Mouse (Mus musculus) forebrain, embryonic 15.5 days (tissue): ENCODE measurements around the gene Rtkn. TPM values are rescaled to one million over a fixed set of nuclear protein-coding genes. Genes with fewer than 3 reads are reported as not detected.

ENCODE experiments used
- ATAC-seq: fragments of 200-750 bp; cut with Nextera tagmentation; replicated peaks from 2 replicates; pipeline ENCODE4 v1.8.0; 2017; ENCODE audit warnings: mild to moderate bottlenecking, moderate TSS enrichment, moderate library complexity
- H3K27ac ChIP-seq: fragments of 300-500 bp; sonication (generic); replicated peaks from 2 replicates; pipeline ENCODE4 v1.5.1; 2015; ENCODE audit warnings: mild to moderate bottlenecking, inconsistent platforms
- H3K27me3 ChIP-seq: fragments of 300-500 bp; sonication (generic); 2 replicates; pipeline ENCODE4 v1.6.1; 2015; ENCODE audit warnings: inconsistent platforms
- H3K36me3 ChIP-seq: fragments of 300-500 bp; sonication (generic); 2 replicates; pipeline ENCODE4 v1.6.1; 2015; ENCODE audit warnings: mild to moderate bottlenecking, inconsistent platforms
- H3K4me1 ChIP-seq: fragments of 300-500 bp; sonication (generic); 2 replicates; pipeline ENCODE4 v1.6.1; 2015; ENCODE audit warnings: inconsistent platforms
- H3K4me2 ChIP-seq: fragments of 300-500 bp; sonication (generic); replicated peaks from 2 replicates; pipeline ENCODE4 v1.6.1; 2015; ENCODE audit warnings: mild to moderate bottlenecking, inconsistent platforms
- H3K4me3 ChIP-seq: fragments of 300-500 bp; sonication (generic); 2 replicates; pipeline ENCODE4 v1.5.1; 2015; ENCODE audit warnings: mild to moderate bottlenecking, inconsistent platforms
- H3K9ac ChIP-seq: fragments of 300-500 bp; sonication (generic); replicated peaks from 2 replicates; pipeline ENCODE4 v1.6.1; 2015; ENCODE audit warnings: mild to moderate bottlenecking, inconsistent platforms
- H3K9me3 ChIP-seq: fragments of 300-500 bp; sonication (generic); 2 replicates; pipeline ENCODE4 v1.6.1; 2016; ENCODE audit warnings: inconsistent platforms
- WGBS: fragments of 180-500 bp; shearing (Covaris S2); methylation state at CpG from one replicate; pipeline ENCODE4 v1.1.7; 2015; ENCODE audit warnings: mixed read lengths; 5-methylcytosine and 5-hydroxymethylcytosine counted together
- microRNA counts: library from miRNA; unstranded; fragments of <30 nt; microRNA quantifications from one replicate; lab custom pipeline; 2016
- microRNA-seq: library from miRNA; unstranded; fragments of <30 nt; microRNA quantifications from one replicate; pipeline ENCODE4, GENCODE M21; 2016
- polyA plus RNA-seq: library from polyadenylated mRNA; unstranded; fragments of >200 nt; fragmentation: Nextera tagmentation; extraction: Ambion mirVana; gene quantifications from 2 replicates; pipeline ENCODE4 v1.2.1, GENCODE M21; 2015

The Rtkn gene
- polyA plus RNA-seq, 1 experiment from 2014 or later: 7.0 TPM

GRCm38 (mm10) chr6:83186946-83187345, 51.7 kb downstream of the Rtkn start:
- Histone ChIP-seq H3K27ac (peak overlapping the region; percentile 87; the same call in 1 of the 2 replicates), H3K36me3 (peaks cover 46% of the 10 kb centered on the region)
- 65% methylated on average over 2 of the region's 2 CpGs for WGBS

GRCm38 (mm10) chr6:83193571-83193970, 58.3 kb downstream of the Rtkn start:
- ATAC-seq: no peak
- Histone ChIP-seq H3K4me2 (no peak overlapping the region), H3K36me3 (peaks cover 95% of the 10 kb centered on the region), H3K27me3 (no peaks in the 10 kb centered on the region), H3K4me3 (no peak overlapping the region), H3K27ac (no peak overlapping the region), H3K4me1 (peaks cover under 1% of the 10 kb centered on the region; the same call in 1 of the 2 replicates), H3K9ac (no peak overlapping the region), H3K9me3 (no peaks in the 10 kb centered on the region)
- WGBS: 89% methylated on average over 7 of the region's 7 CpGs

More at GRCm38 (mm10) chr6:83186946-83187345, 51.7 kb downstream of the Rtkn start:
- Histone ChIP-seq H3K9ac (peak overlapping the region; percentile 79), H3K4me3 (peak overlapping the region; percentile 60), H3K4me1 (peaks cover 37% of the 10 kb centered on the region), H3K27me3 (no peaks in the 10 kb centered on the region), H3K9me3 (no peaks in the 10 kb centered on the region), H3K4me2 (peak overlapping the region; percentile 65)
- no peak for ATAC-seq

GRCm38 (mm10) chr6:83197345-83198004, 62.2 kb downstream of the Rtkn start:
- no peak overlapping the region for H3K4me2 ChIP-seq
- no peaks in the 10 kb centered on the region for H3K9me3 ChIP-seq
- 0 out of 2 replicates have a peak, but pooled peaks have one; percentile 20 for ATAC-seq
- H3K9ac ChIP-seq: no peak overlapping the region
- WGBS: 44% methylated on average over 15 of the region's 15 CpGs
- H3K4me1 ChIP-seq: no peaks in the 10 kb centered on the region
- H3K36me3 ChIP-seq: peaks cover 77% of the 10 kb centered on the region
- no peak overlapping the region for H3K27ac ChIP-seq
- H3K4me3 ChIP-seq: no peak overlapping the region
- H3K27me3 ChIP-seq: no peaks in the 10 kb centered on the region

MicroRNAs within 50 kb of the gene (microRNA counts, 519-probe panel; counts per million panel counts)
- microRNA mmu-miR-3470a+mmu-miR-3470b (lab: Ali Mortazavi, UCI): 1,954 counts per million, percentile 22 among the panel's probes with 10 or more counts

Small RNA genes lying within 50 kb of the gene (microRNA-seq; reads per million reads assigned to microRNA genes)
- gene Mir3470a: not detected

Other genes starting within 250 kb of the Rtkn start
- gene Sema4f, start 195.7 kb upstream of the Rtkn start, polyA plus RNA-seq: 14.9 and 15.8 TPM in 2 replicates
- gene M1ap, start 188.6 kb upstream of the Rtkn start, polyA plus RNA-seq: not detected in 2 replicates
- gene Dok1, start 102.0 kb upstream of the Rtkn start, polyA plus RNA-seq: 3.1 and 3.4 TPM in 2 replicates
- gene Loxl3, start 101.3 kb upstream of the Rtkn start, polyA plus RNA-seq: 4.7 and 6.3 TPM in 2 replicates
- 159 and 161 TPM in 2 replicates for gene Aup1, start 80.9 kb upstream of the Rtkn start, polyA plus RNA-seq
- gene Htra2, start 80.2 kb upstream of the Rtkn start, polyA plus RNA-seq: 69.9 and 71.0 TPM in 2 replicates
- 0.34 and 0.42 TPM in 2 replicates for gene Dqx1, start 77.6 kb upstream of the Rtkn start, polyA plus RNA-seq
- not detected in 2 replicates for gene Tlx2, start 65.2 kb upstream of the Rtkn start, polyA plus RNA-seq
- gene Pcgf1, start 57.6 kb upstream of the Rtkn start, polyA plus RNA-seq: 48.1 and 49.2 TPM in 2 replicates
- not detected in 2 replicates for gene Lbx2, start 49.1 kb upstream of the Rtkn start, polyA plus RNA-seq
- gene Ccdc142, start 33.9 kb upstream of the Rtkn start, polyA plus RNA-seq: 3.8 and 4.3 TPM in 2 replicates
- 4.0 and 4.3 TPM in 2 replicates for gene Gm42688, start 33.8 kb upstream of the Rtkn start, polyA plus RNA-seq
- 121 and 126 TPM in 2 replicates for gene Mrpl53, start 26.4 kb upstream of the Rtkn start, polyA plus RNA-seq
- 24.2 and 26.7 TPM in 2 replicates for gene Mogs, start 20.0 kb upstream of the Rtkn start, polyA plus RNA-seq
- gene Wbp1, start 13.9 kb upstream of the Rtkn start, polyA plus RNA-seq: 229 and 231 TPM in 2 replicates
- gene Ino80b, start 10.0 kb upstream of the Rtkn start, polyA plus RNA-seq: 15.6 and 16.5 TPM in 2 replicates
- 18.3 and 18.6 TPM in 2 replicates for gene Wdr54, start 20.9 kb downstream of the Rtkn start, polyA plus RNA-seq
- 5.2 and 6.9 TPM in 2 replicates for gene 1700003E16Rik, start 20.9 kb downstream of the Rtkn start, polyA plus RNA-seq
- gene Dctn1, start 30.5 kb downstream of the Rtkn start, polyA plus RNA-seq: 143 and 147 TPM in 2 replicates
- 0.46 and 0.85 TPM in 2 replicates for gene Slc4a5, start 84.4 kb downstream of the Rtkn start, polyA plus RNA-seq
- 25.4 and 25.6 TPM in 2 replicates for gene Mthfd2, start 190.4 kb downstream of the Rtkn start, polyA plus RNA-seq
- 32.4 and 32.8 TPM in 2 replicates for gene Mob1a, start 190.6 kb downstream of the Rtkn start, polyA plus RNA-seq
- gene Bola3, start 213.7 kb downstream of the Rtkn start, polyA plus RNA-seq: 58.8 and 59.7 TPM in 2 replicates